Mouse (Mus musculus) G1E-ER4 (cell line): ENCODE measurements around the gene Naif1. TPM values are rescaled to one million over a fixed set of nuclear protein-coding genes. Genes with fewer than 3 reads are reported as not detected.

ENCODE experiments used
- GATA1 ChIP-seq: IDR thresholded peaks from one replicate; pipeline ENCODE4 v1.8.0; 2012; ENCODE audit warnings: low read length, inconsistent platforms
- polyA plus RNA-seq: library from polyadenylated mRNA; stranded (reverse); fragments of >175 nt; gene quantifications from 2 replicates; pipeline ENCODE4 v1.2.3, GENCODE M21; 2012

Gene Naif1
- polyA plus RNA-seq, 1 experiment: 10.4 TPM

- no peak for TF ChIP-seq GATA1
Observed at GRCm38 (mm10) chr2:32471681-32472061, 21.4 kb downstream of the Naif1 start.

- no peak for TF ChIP-seq GATA1
Observed at GRCm38 (mm10) chr2:32482351-32482750, 32.1 kb downstream of the Naif1 start.

- TF ChIP-seq GATA1: no peak
Observed at GRCm38 (mm10) chr2:32483179-32483875, 33.1 kb downstream of the Naif1 start.

GRCm38 (mm10) chr2:32484933-32485332, 34.7 kb downstream of the Naif1 start:
- no peak for TF ChIP-seq GATA1

- TF ChIP-seq GATA1: no peak
Observed at GRCm38 (mm10) chr2:32485751-32486150, 35.5 kb downstream of the Naif1 start.

GRCm38 (mm10) chr2:32486155-32486554, 35.9 kb downstream of the Naif1 start:
- TF ChIP-seq GATA1: no peak

- TF ChIP-seq GATA1: no peak
Observed at GRCm38 (mm10) chr2:32487124-32487623, 36.9 kb downstream of the Naif1 start.

GRCm38 (mm10) chr2:32488679-32489078, 38.4 kb downstream of the Naif1 start:
- no peak for TF ChIP-seq GATA1

GRCm38 (mm10) chr2:32492661-32493060, 42.4 kb downstream of the Naif1 start:
- no peak for TF ChIP-seq GATA1

- TF ChIP-seq GATA1: no peak
Observed at GRCm38 (mm10) chr2:32493301-32493701, 43.0 kb downstream of the Naif1 start.

GRCm38 (mm10) chr2:32494522-32494921, 44.3 kb downstream of the Naif1 start:
- TF ChIP-seq GATA1: no peak

GRCm38 (mm10) chr2:32495185-32495726, 45.0 kb downstream of the Naif1 start:
- TF ChIP-seq GATA1: peak; percentile 58

GRCm38 (mm10) chr2:32496190-32496589, 45.9 kb downstream of the Naif1 start:
- TF ChIP-seq GATA1: no peak

- TF ChIP-seq GATA1: no peak
Observed at GRCm38 (mm10) chr2:32499365-32499764, 49.1 kb downstream of the Naif1 start.

- no peak for TF ChIP-seq GATA1
Observed at GRCm38 (mm10) chr2:32500461-32500860, 50.2 kb downstream of the Naif1 start.

GRCm38 (mm10) chr2:32501754-32502324, 51.6 kb downstream of the Naif1 start:
- no peak for TF ChIP-seq GATA1

GRCm38 (mm10) chr2:32502843-32503242, 52.6 kb downstream of the Naif1 start:
- no peak for TF ChIP-seq GATA1

GRCm38 (mm10) chr2:32503588-32503987, 53.3 kb downstream of the Naif1 start:
- no peak for TF ChIP-seq GATA1
